Mouse (Mus musculus): ENCODE data around the gene Mrfap1. TPM values are rescaled to one million over a fixed set of nuclear protein-coding genes. Genes with fewer than 3 reads are reported as not detected.
A peak's percentile ranks its signal among the peaks of the same experiment; 100 is the strongest.

Gene Mrfap1
- polyA plus RNA-seq, 1 experiment from 2014 or later, result 466 TPM

DNA sequence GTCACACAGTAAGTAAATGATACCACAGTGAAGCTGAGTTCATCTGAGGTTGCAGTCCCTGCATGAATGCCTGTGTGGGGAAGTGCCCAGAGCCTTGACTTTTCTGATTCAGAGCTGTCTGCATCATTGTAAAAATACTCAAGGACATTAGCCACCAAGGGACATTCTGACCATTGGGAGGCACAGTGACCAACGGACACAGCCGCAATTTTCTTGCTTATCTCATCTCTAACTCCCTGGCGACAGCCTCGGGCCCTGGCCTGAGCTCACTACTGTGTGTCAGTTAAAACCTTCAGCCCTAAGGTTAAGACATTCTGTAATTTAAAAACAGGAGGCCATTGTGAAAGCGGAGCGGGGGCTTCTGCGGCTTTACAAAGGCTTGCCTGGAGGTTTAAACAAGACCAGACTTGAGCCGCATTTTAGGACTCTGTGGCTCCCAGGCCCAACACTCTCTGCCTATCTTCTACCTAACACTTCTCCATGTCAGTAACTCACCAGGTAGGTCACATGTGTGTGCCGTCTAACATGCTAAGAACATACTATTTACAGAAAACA is 20.5 kb downstream of the Mrfap1 start:
- Histone ChIP-seq H3K4me1 (peaks cover 29% of the 10 kb centered on the region), H3K27me3 (ENCODE audit: insufficient read depth, poor library complexity, severe bottlenecking) (no peaks in the 10 kb centered on the region), H3K36me3 (no peaks in the 10 kb centered on the region), H3K4me3 (no peak overlapping the region), H3K27ac (peak overlapping the region; percentile 79), H3K9me3 (no peaks in the 10 kb centered on the region)
- 11% methylated on average over 9 of the region's 9 CpGs for WGBS
- no peak for DNase-seq (ENCODE audit: low spot score)

DNA sequence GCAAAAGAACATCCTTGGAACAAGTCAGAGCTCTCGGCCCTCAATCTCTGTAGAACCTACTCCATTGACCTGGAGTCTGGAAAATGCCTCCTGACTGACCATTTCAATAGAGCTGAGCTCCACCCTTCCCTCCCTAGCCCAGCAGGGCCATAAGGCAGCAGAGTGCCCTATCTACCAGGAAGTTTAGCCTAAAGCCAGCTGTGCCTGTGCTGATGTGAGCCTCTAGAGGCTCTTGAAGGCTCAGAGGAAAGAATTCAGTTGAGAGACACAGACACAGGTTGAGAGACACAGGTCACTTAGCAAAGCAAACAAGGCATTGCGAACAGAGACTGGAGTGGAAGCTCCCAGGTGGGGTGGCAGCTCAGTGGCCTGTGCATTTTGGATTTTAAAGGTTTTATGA is 21.3 kb downstream of the Mrfap1 start:
- H3K9me3 ChIP-seq, result no peaks in the 10 kb centered on the region
- DNase-seq (ENCODE audit: low spot score), result no peak
- H3K4me1 ChIP-seq, result peaks cover 29% of the 10 kb centered on the region
- WGBS, result 77% methylated on average over 2 of the region's 2 CpGs
- H3K27me3 ChIP-seq (ENCODE audit: insufficient read depth, poor library complexity, severe bottlenecking), result no peaks in the 10 kb centered on the region
- no peak overlapping the region for H3K4me3 ChIP-seq
- H3K27ac ChIP-seq, result no peak overlapping the region; the same call in 1 of the 2 replicates
- H3K36me3 ChIP-seq, result no peaks in the 10 kb centered on the region

DNA sequence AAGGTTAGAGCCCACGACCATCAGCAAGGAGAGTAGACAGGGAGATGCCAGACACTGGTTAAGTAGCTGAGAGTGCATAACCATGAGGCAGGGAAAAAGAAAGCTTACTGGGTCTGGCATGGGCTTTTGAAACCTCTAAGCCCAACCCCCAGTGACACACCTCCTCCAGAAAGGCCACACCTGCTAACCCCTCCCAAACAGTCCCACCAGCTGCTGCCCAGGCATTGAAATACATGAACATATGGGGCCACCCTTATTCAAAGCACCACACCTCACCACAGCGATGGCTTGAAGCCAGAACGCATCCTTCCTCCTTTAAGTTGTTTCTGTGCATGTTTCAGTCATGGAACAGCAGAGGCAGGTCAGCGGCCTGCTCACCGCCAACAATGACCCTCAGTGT is 24.0 kb downstream of the Mrfap1 start:
- Histone ChIP-seq H3K27ac (no peak overlapping the region), H3K9me3 (no peaks in the 10 kb centered on the region), H3K4me3 (no peak overlapping the region), H3K27me3 (ENCODE audit: insufficient read depth, poor library complexity, severe bottlenecking) (no peaks in the 10 kb centered on the region), H3K36me3 (no peaks in the 10 kb centered on the region), H3K4me1 (peaks cover 29% of the 10 kb centered on the region)
- 80% methylated on average over 5 of the region's 5 CpGs for WGBS
- DNase-seq (ENCODE audit: low spot score), result no peak

DNA sequence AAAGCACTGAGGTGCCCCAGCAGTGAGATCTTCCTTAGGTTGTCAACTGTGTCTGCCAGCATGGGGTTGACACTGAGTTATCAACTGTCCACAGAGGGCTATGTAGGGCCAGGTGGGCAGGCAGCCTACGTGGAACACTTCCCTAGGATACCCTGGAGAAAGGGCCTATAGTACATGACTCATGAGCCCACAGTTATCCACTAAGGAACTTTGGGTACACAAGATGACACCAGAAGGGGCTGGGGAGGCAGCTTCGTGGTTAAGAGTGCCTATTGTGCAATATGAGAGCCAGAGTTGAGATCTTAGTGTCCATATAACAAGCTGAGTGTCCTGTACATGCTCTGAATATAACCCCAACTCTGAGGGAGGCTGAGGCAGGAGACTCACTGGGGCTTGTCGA is 27.0 kb downstream of the Mrfap1 start:
- H3K36me3 ChIP-seq, result no peaks in the 10 kb centered on the region
- no peak overlapping the region for H3K4me3 ChIP-seq
- H3K27ac ChIP-seq, result no peak overlapping the region
- WGBS, result 58% methylated on average over 3 of the region's 3 CpGs
- H3K4me1 ChIP-seq, result peaks cover 22% of the 10 kb centered on the region
- no peaks in the 10 kb centered on the region for H3K9me3 ChIP-seq
- 0 out of 2 replicates have a peak, but pooled peaks cover 4% of the 10 kb centered on the region for H3K27me3 ChIP-seq (ENCODE audit: insufficient read depth, poor library complexity, severe bottlenecking)
- no peak for DNase-seq (ENCODE audit: low spot score)

DNA sequence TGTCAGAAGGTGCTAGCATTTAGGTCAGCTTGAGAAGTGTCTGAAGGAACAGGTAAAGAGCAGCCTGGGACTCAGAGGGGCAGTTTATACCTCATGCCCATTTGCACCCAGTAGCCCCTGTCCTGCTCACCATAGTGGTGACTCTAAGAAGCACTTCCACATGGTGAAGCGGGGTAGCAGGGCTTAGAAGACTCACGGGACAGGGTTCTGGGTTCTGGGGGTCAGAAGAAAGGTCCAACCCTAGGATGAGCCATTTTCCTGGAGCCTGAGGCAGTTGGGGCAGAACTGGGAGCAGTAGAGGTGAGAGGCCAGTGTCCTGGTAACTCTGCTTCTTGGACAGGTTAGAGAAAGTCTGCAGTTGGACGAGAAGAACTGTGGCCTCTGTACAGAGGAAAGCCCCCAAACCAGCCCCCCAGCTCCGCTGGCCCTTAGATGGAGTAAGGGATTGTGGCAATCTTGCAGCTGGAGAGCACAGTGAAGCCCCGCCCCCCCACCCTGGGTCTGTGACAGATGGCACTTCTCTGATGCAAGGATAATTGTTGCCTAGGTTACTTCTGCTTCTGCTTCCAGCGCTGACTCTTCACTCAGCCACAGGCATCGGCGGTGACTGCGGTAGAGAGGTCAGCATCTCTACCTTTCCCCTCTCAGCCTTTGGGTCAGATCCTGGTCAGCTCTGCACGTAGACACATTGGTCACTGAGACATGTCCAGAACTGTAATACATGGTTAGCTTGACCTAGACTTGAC is 29.4 kb downstream of the Mrfap1 start:
- 33% methylated on average over 10 of the region's 10 CpGs for WGBS
- Histone ChIP-seq H3K27me3 (ENCODE audit: insufficient read depth, poor library complexity, severe bottlenecking) (0 out of 2 replicates have a peak, but pooled peaks cover 7% of the 10 kb centered on the region), H3K4me1 (peaks cover 21% of the 10 kb centered on the region), H3K36me3 (no peaks in the 10 kb centered on the region), H3K9me3 (no peaks in the 10 kb centered on the region), H3K27ac (no peak overlapping the region), H3K4me3 (no peak overlapping the region)
- DNase-seq (ENCODE audit: low spot score), result no peak

DNA sequence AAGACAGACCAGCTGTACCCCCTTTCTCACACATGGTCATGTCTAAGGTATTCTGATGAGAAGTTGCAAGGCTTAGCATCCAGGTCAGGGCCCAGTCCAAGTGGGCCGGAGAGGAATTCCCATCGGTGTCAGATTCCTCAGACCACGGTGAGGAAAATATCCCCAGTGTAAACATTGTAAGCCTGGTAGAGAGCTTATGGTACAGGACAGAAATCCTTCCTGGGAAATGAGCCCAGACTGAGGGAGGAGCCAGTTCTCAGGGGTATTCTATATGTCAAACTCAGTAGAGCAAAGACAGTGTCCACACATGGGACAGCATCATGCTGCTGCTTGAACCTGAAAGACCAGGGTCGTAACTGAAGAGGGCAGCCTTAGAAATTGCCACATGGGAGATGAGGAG is 36.7 kb downstream of the Mrfap1 start:
- no peaks in the 10 kb centered on the region for H3K36me3 ChIP-seq
- no peak overlapping the region for H3K27ac ChIP-seq
- WGBS, result 70% methylated on average over 4 of the region's 4 CpGs
- DNase-seq (ENCODE audit: low spot score), result no peak
- no peak overlapping the region for H3K4me3 ChIP-seq
- H3K4me1 ChIP-seq, result 0 out of 2 replicates have a peak, but pooled peaks cover 10% of the 10 kb centered on the region
- 0 out of 2 replicates have a peak, but pooled peaks cover 10% of the 10 kb centered on the region for H3K27me3 ChIP-seq (ENCODE audit: insufficient read depth, poor library complexity, severe bottlenecking)
- H3K9me3 ChIP-seq, result no peaks in the 10 kb centered on the region

DNA sequence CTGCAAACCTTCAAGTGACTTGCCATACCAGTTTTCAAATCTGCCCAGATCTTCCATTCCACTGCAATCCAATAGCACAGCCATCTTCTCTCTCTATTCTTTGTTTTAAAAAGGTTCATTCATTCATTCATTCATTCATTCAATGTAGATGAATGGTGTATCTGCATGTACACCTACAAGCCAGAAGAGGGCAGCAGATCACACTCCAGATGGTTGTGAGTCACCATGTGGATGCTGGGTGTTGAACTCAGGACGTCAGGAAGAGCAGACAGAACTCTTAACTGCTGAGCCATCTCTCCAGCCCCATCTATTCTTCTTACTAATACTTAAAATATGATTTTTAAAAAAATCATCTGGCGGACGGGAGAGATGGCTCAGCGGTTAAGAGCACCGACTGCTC is 39.5 kb downstream of the Mrfap1 start:
- WGBS, result 67% methylated on average over 5 of the region's 5 CpGs
- no peak overlapping the region for H3K4me3 ChIP-seq
- no peaks in the 10 kb centered on the region for H3K36me3 ChIP-seq
- H3K27ac ChIP-seq, result no peak overlapping the region
- 0 out of 2 replicates have a peak, but pooled peaks cover 2% of the 10 kb centered on the region for H3K4me1 ChIP-seq
- no peaks in the 10 kb centered on the region for H3K9me3 ChIP-seq
- H3K27me3 ChIP-seq (ENCODE audit: insufficient read depth, poor library complexity, severe bottlenecking), result 0 out of 2 replicates have a peak, but pooled peaks cover 6% of the 10 kb centered on the region
- DNase-seq (ENCODE audit: low spot score), result no peak

DNA sequence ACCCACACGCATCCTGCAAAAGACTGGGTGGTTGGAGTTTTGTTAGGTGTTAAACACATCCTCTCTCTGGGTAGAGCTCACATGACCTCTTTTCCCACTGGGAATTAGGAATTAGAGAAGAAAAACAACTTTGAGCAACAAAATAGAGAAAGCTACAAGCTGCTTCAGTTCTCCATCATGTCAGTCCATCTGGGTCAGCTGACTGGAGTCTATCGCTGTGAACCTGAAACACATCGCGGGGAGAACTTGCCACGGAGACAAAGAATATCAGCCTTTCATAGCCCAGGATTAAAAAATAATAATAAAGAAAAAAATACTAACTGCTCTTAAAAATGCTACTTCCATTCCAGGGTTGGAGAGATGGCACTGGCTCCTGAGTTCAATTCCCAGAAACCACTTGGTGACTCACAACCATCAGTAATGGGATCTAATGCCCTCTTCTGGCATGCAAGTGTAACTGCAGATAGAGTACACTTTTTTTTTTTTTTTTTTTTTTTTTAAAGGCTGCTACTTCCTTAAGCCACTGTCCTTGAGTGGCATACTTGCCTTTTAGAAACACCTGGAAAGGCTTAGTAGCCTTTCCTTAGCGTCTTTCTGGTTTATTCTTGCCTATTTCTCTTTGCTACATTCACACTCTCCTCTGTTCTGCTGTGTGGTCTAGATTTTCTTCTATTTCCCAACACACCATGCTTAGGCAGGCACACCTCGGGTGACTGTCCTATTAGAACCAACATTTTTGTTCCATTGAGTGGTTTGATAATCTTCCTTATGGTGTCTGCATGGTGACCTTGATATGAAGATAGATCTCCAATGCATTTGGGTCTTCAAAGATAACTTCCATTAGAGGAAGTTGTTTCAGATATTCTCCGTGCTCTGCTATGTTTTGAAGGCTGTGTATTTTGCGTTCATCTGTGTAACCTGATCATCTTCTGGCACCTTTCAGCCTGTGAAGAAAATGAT is 46.2 kb downstream of the Mrfap1 start:
- no peak for DNase-seq (ENCODE audit: low spot score)
- WGBS, result 71% methylated on average over 9 of the region's 9 CpGs
- no peak overlapping the region for H3K4me3 ChIP-seq

DNA sequence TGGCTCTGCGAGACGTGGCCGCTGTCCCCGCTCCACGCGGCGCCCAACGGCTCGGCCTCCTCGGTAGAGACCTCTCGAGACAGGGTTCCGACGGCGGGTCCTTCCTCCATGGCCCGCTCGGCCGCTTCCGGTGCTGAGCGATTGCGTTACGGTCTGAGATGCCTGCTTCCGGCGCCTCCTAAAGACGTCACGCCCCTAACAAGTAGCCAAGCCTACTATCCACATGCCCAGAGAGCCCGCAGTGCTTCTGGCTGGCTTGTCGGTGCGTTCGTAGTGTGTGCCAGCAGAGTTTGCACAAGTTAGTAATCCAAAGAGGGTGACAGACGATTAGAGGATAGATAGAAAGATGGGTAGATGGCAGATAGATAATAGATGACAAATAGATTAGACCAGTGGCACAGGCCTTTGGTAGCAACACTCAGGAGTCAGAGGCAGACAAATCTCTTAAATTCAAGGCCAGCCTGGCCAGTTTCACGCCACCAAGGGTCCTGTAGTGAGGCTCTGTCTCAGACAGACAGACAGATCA is 48.0 kb downstream of the Mrfap1 start, which contains the start of gene Bloc1s4:
Gene Bloc1s4 (minus strand): TSS at position 115 of the 526 bp plus-strand sequence.
- Histone ChIP-seq H3K27me3 (ENCODE audit: insufficient read depth, poor library complexity, severe bottlenecking) (no peaks in the 10 kb centered on the region), H3K4me3 (peak within 1 kb of the TSS; percentile 99), H3K36me3 (no peaks in the 10 kb centered on the region), H3K9me3 (no peaks in the 10 kb centered on the region), H3K4me1 (peaks cover 19% of the 10 kb centered on the region), H3K27ac (peak within 1 kb of the TSS; percentile 92)
- DNase-seq (ENCODE audit: low spot score), result peak; percentile 96
- 4% methylated on average over 31 of the region's 31 CpGs for WGBS

More for the DNA sequence above, 46.2 kb downstream of the Mrfap1 start:
- H3K27ac ChIP-seq, result no peak overlapping the region
- H3K9me3 ChIP-seq, result no peaks in the 10 kb centered on the region
- H3K27me3 ChIP-seq (ENCODE audit: insufficient read depth, poor library complexity, severe bottlenecking), result no peaks in the 10 kb centered on the region
- no peaks in the 10 kb centered on the region for H3K36me3 ChIP-seq
- H3K4me1 ChIP-seq, result peaks cover 19% of the 10 kb centered on the region

DNA sequence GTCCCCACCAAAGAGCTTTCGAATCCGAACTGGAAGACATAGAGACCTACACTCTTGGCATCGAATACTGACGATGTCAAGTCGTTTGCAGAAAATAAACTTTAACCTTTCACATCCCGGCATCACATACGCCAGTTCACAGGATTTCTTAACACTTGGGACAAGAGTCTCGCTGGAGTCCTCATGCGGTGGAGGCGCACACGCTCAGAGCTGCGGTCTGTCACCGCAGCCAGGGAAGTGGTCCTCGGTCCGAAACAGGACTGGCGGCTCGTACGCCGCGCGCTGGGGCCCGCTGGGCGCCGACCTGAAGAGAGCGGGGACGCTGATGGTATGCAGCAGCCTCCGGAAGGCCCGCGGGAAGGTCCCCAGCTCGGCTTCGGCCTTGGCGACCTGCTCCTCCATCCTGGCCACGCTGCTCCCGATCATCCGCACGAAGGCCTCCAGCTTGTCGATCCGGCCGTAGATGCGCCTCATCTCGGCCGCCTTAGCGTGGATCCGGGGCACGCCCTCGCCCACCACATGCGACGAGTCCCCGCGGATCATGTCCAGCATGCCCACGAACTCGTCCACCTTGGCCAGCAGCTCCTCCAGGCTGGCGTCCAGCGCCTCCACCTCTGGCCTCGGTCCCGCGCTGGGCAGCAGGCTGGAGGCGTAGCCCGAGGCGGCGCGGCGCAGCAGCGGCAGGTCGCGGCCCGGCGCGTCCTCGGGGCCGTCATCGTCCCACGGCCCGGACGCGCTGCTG is 48.6 kb downstream of the Mrfap1 start:
- WGBS, result 2% methylated on average over 76 of the region's 76 CpGs
- H3K36me3 ChIP-seq, result no peaks in the 10 kb centered on the region
- peak overlapping the region; percentile 99 for H3K4me3 ChIP-seq
- peak overlapping the region; percentile 92 for H3K27ac ChIP-seq
- peaks cover 19% of the 10 kb centered on the region for H3K4me1 ChIP-seq
- H3K27me3 ChIP-seq (ENCODE audit: insufficient read depth, poor library complexity, severe bottlenecking), result no peaks in the 10 kb centered on the region
- peak; percentile 79 for DNase-seq (ENCODE audit: low spot score)
- no peaks in the 10 kb centered on the region for H3K9me3 ChIP-seq

DNA sequence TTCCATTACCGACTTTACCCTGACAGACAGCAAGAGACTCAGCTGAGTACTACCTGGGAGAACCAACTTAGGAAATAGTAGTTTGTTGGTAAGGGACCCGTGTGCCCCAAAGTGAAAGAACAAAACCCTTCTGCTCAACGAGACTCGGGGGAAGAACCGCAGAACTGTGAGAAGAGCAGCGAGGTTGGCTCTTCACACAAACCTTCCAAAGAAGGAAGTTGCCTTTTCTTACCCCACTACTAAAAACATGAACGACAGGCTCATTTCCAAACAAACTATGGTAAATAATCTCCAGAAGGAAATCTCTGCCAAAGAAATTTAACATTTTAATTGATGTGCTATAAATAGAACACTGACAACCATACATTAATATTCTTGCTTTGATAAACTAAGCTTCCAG is 49.5 kb downstream of the Mrfap1 start:
- WGBS, result 78% methylated on average over 7 of the region's 7 CpGs
- no peaks in the 10 kb centered on the region for H3K27me3 ChIP-seq (ENCODE audit: insufficient read depth, poor library complexity, severe bottlenecking)
- H3K4me1 ChIP-seq, result peaks cover 19% of the 10 kb centered on the region
- no peak overlapping the region for H3K27ac ChIP-seq
- H3K9me3 ChIP-seq, result no peaks in the 10 kb centered on the region
- no peak for DNase-seq (ENCODE audit: low spot score)
- H3K4me3 ChIP-seq, result peak overlapping the region; percentile 99; the same call in 1 of the 2 replicates
- no peaks in the 10 kb centered on the region for H3K36me3 ChIP-seq
